Mouse (Mus musculus) megakaryocyte progenitor cell, adult 5-6 weeks (primary cell): Measurements from ENCODE around the gene Traf7. TPM values are rescaled to one million over a fixed set of nuclear protein-coding genes. Genes with fewer than 3 reads are reported as not detected.
A peak's percentile ranks its signal among the peaks of the same experiment; 100 is the strongest.

Experiments used
- ATAC-seq: replicated peaks from 2 replicates; pipeline ENCODE4 v1.8.0; 2016; ENCODE audit warnings: mild to moderate bottlenecking, moderate TSS enrichment, inconsistent platforms; ENCODE audit not compliant: poor library complexity
- total RNA-seq, 2 experiments: library from RNA; stranded (forward) in 1 of 2; stranded (reverse) in 1 of 2; fragments of 157-497, 149-512 nt in 1 of 2; fragments of 200-1000 nt in 1 of 2; gene quantifications; 2 replicates each; pipeline versions ENCODE4 v1.2.3 to v1.2.4; 2015 to 2017

The Traf7 gene
- total RNA-seq (2015): 50.9 and 54.7 TPM in 2 replicates
- total RNA-seq (2017): 91.7 and 98.9 TPM in 2 replicates

- peak; percentile 87 for ATAC-seq
These were observed at the start of gene Traf7 for GRCm38 (mm10) chr17:24527723-24528559. Gene Traf7 (minus strand): TSS chr17:24527938.

- no peak for ATAC-seq
These were observed 46.1 kb upstream of the Traf7 start for GRCm38 (mm10) chr17:24573811-24574210.

- ATAC-seq: no peak
These were observed 45.0 kb upstream of the Traf7 start for GRCm38 (mm10) chr17:24572651-24573245.

- ATAC-seq: no peak
These were observed 42.1 kb upstream of the Traf7 start for GRCm38 (mm10) chr17:24569837-24570236.

GRCm38 (mm10) chr17:24567034-24567779, 39.5 kb upstream of the Traf7 start:
- ATAC-seq: peak; percentile 86

- ATAC-seq: no peak
These were observed 38.1 kb upstream of the Traf7 start for GRCm38 (mm10) chr17:24565792-24566191.

- no peak for ATAC-seq
These were observed 37.4 kb upstream of the Traf7 start for GRCm38 (mm10) chr17:24565092-24565491.

- ATAC-seq: no peak
These were observed 36.7 kb upstream of the Traf7 start for GRCm38 (mm10) chr17:24564422-24564821.

- peak; percentile 30; the same call in 1 of the 2 replicates for ATAC-seq
These were observed 35.9 kb upstream of the Traf7 start for GRCm38 (mm10) chr17:24563638-24564037.

GRCm38 (mm10) chr17:24561592-24561991, 33.9 kb upstream of the Traf7 start:
- no peak for ATAC-seq

GRCm38 (mm10) chr17:24560301-24561028, 32.7 kb upstream of the Traf7 start:
- ATAC-seq: no peak

- ATAC-seq: peak; percentile 61
These were observed 31.4 kb upstream of the Traf7 start for GRCm38 (mm10) chr17:24559146-24559545.

GRCm38 (mm10) chr17:24558600-24559099, 30.9 kb upstream of the Traf7 start:
- ATAC-seq: no peak

GRCm38 (mm10) chr17:24557091-24557490, 29.4 kb upstream of the Traf7 start:
- ATAC-seq: no peak

GRCm38 (mm10) chr17:24551050-24551444, 23.3 kb upstream of the Traf7 start:
- no peak for ATAC-seq

GRCm38 (mm10) chr17:24550416-24551049, 22.8 kb upstream of the Traf7 start:
- peak; percentile 24; the same call in 1 of the 2 replicates for ATAC-seq

GRCm38 (mm10) chr17:24549618-24550415, 22.1 kb upstream of the Traf7 start, which contains the start of gene Pkd1:
Gene Pkd1 (plus strand): TSS chr17:24549834.
- peak; percentile 91 for ATAC-seq

- ATAC-seq: peak; percentile 36
These were observed 21.3 kb upstream of the Traf7 start for GRCm38 (mm10) chr17:24548921-24549617.
